Mouse (Mus musculus): Measurements from ENCODE around the gene Sptan1.

DNA sequence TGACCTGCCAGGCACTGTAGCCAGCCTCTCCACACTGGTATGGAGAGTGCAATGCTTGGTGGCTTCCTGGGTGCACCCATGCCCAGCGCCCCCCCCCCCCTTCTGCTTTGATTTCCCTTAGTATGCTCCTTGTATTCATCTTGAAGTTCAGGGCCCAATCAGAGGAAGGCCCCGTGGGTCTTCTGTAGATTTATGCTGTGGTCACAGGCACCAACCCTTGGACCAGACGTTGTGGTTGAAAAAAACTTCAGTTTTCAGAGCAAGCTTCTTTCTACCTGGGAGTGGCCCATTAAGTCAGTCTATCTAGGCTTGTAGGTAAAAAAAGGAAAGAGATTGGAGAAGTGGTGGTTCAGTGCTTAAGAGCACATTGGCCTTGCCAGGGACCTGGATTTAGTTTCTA, 98.4 kb downstream of the Sptan1 start:
- TF ChIP-seq CHD2 (IDR thresholded peaks at IDR 0.05; ENCODE audit: low read depth, low read length) (no peak), ZNF384 (IDR thresholded peaks at IDR 0.05; ENCODE audit: low read depth, low read length) (no peak), MAFK (IDR thresholded peaks at IDR 0.05; ENCODE audit: insufficient read depth, low read depth, low read length) (no peak), ZC3H11A (IDR thresholded peaks at IDR 0.05; ENCODE audit: borderline replicate concordance, low read depth, low read length) (no peak), HCFC1 (IDR thresholded peaks at IDR 0.05; ENCODE audit: borderline replicate concordance, insufficient read depth, low read length) (no peak)
